Mouse (Mus musculus): ENCODE measurements around the gene Crk.
A peak's percentile ranks its signal among the peaks of the same experiment; 100 is the strongest.
"Not testable (repeated sequence)": the region's sequence is repeated elsewhere in the genome, so short reads cannot be mapped to it uniquely, and the experiment has no call there.

Gene Crk

DNA sequence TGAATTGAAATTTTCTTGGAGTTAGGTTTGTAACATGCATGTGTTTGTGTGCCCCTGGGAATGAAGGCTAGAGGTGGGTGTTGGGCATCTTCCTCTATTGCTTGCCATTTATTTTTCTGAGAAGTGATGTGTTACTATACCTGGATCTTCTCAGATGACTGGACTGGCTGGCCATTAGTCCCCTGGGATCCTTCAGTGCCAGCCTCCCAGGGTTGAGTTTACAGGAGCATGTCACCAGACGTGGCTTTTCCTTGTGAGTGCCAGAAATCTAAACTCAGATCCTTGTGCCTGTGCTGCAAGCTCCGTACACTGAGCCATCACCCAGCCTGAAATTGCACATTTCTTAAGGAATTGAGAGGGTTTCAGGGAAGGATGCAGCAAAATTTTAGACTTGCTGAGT is 5.9 kb downstream of the Crk start:
- DNase-seq, result no peak

DNA sequence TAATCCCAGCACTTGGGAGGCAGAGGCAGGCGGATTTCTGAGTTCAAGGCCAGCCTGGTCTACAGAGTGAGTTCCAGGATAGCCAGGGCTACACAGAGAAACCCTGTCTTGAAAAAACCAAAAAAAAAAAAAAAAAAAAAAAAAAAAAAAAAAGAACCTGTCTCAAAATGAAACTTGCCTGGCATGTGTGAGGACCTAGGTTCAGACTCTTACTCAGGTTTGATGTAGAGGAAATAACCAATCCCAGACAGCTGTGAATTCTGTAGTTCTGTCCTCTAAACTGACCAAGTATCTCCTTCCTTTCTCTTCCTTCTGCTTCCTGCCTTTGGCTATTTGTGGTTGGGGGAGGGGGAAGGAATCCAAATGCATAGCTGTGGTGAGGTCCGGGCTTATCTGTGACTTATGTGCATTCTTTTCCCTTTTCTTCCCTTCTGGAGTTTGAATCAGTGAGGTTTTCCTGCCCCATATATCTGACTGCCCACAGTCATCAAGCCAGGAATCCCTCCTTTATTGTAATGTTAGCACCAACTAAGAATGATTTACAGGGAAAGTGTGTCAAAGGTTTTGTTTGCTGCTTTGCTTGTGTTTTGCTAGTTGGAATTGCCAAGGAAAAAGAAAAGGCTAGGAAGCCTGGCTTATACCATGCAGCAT is 8.4 kb downstream of the Crk start:
- DNase-seq, result no peak

GRCm38 (mm10) chr11:75688132-75688531 is 9.1 kb downstream of the Crk start:
- no peak for DNase-seq

GRCm38 (mm10) chr11:75689977-75690376 is 10.9 kb downstream of the Crk start:
- no peak for DNase-seq

- no peak for DNase-seq
These were observed 12.0 kb downstream of the Crk start for GRCm38 (mm10) chr11:75691047-75691446.

DNA sequence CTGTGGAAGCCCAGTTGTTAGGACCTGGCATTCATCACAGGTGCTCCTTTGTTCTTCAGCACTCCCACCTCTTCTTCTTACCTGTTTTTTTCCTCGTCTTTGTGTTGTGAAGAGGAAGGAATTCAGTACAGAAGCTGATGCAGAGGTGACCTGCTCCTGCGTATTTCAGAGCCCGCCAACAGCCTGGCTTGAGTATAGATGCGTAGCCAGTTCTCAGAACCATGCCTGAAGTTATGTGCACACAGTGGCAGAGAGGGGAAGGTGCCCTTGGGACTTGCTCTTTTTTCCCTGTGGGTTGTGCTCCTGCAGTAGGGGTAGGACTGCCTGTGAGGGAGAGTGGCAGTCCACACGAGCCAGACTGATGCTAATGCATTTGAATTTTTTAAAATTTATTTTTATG is 14.5 kb downstream of the Crk start:
- no peak for DNase-seq

GRCm38 (mm10) chr11:75697464-75697863 is 18.4 kb downstream of the Crk start:
- DNase-seq, result not testable (repeated sequence)

GRCm38 (mm10) chr11:75700557-75700956 is 21.5 kb downstream of the Crk start:
- DNase-seq, result no peak

DNA sequence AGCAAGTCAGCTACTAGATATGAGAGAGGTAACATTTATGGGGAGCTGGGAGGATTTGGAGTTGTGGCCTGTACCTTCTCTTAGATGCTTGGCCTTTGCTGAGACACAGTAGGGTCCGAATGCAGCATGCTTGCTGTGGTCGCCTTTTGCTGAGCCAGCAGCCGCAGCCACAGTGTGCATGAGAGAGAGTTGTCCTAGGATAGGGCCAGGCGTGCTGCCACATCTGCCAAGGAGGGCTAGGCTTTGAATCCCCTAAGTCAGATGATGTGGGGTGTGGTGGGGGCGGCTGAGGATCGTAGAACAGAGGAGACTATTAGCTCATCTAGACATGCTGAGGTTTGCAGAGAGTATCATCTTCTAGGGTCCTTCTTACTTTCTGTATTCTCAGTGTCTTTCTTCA is 23.7 kb downstream of the Crk start:
- DNase-seq, result no peak

GRCm38 (mm10) chr11:75703748-75704147 is 24.7 kb downstream of the Crk start:
- DNase-seq, result no peak

DNA sequence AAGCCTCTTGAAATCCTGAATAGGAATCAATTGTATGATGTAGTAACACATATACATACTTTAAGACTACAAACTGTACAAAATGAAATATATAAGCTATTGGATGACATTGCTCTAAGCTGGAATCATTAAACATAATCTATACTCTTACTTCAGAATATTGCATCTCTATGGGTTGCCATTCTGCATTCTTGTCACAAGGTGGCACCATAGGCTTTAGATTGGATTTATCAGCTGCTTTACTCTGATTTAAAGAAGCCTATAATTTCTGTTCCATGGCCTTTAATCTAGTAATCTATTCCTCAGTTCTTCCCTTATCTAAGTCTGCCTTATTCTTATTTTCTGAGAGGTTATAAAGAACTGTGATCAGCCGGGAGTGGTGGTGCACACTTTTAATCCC is 34.9 kb downstream of the Crk start:
- DNase-seq, result no peak

- no peak for DNase-seq
These were observed 36.5 kb downstream of the Crk start for GRCm38 (mm10) chr11:75715556-75715955.

DNA sequence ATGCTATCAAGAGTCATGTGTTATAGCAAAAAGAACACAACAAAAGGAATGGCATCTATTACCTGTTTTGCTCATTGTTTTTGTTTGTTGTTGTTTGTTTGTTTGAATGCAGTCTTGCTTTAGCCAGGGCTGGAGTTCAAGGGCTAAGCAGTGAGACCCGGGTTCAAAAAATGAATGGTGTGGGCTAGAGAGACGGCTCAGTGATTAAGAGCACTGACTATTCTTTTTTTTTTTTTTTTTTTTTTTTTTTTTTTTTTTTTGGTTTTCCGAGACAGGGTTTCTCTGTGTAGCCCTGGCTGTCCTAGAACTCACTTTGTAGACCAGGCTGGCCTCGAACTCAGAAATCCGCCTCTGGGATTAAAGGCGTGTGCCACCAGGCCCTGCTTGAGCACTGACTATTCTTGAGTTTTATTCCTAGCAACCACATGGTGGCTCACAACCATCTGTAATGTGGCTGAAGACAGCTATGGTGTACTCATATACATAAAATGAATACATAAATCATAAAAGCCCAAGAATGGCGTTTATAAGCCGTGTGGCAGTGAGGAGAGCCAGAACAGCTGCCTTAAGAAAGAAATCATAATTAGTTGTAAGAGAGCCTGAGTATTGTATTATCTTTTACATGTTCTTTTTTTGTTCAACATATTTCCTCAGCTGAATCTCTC is 37.7 kb downstream of the Crk start:
- DNase-seq, result no peak

GRCm38 (mm10) chr11:75722339-75722738 is 43.3 kb downstream of the Crk start:
- no peak for DNase-seq

GRCm38 (mm10) chr11:75727168-75727567 is 48.1 kb downstream of the Crk start:
- DNase-seq, result no peak

DNA sequence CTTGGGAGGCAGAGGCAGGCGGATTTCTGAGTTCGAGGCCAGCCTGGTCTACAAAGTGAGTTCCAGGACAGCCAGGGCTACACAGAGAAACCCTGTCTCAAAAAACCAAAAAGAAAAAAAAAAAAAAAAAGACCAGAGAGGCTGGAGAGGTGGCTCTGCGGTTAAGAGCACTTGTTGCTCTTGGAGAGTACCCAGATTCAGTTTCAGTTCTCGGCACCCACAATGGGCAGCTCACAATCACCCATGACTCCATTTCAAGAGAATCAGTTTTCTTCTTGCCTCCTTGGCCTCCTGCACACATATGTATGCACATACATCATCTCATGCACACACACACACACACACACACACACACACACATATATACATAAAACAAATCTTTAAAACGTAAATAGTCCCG is 48.6 kb downstream of the Crk start:
- not testable (repeated sequence) for DNase-seq

DNA sequence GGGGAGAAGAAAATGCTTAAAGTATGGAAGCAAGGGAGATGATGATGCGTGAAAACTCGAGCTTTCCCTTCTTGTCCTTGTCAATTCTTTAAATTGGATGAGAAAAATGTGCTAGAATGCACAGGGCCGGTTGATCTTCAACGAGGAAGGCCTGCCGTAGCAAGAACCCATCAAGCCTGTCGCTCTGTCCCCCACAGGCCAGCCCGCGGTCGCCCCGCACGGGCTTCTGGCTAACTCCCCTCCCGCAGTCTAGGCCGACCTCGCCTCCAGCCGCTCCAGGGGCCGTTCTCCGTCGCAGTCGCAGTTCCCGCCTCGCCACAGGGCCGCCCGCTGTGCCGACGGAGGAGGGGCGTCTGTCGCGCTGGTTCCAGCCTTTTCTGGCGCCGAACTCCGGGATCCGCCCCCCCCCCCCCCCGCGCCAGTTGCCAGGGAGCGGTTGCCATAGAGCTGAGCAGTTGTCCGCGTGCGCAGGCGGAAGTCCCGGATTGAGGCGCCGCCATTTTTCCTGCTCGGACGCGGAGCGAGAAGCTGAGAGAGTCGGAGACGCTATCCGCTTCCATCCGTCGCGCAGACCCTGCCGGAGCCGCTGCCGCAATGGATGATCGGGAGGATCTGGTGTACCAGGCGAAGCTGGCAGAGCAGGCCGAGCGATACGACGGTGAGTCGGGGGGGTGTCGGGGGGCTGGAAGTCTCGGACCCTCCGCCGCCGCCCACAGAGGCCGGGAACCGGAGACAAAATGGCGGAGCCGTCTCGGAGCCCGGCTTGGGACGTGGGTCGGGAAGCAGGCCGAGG is 53.6 kb downstream of the Crk start, which contains the start of gene Ywhae:
Gene Ywhae, plus strand, starts transcription at position 436 of the 793 bp plus-strand sequence.
- DNase-seq, result peak; percentile 79 to 83

DNA sequence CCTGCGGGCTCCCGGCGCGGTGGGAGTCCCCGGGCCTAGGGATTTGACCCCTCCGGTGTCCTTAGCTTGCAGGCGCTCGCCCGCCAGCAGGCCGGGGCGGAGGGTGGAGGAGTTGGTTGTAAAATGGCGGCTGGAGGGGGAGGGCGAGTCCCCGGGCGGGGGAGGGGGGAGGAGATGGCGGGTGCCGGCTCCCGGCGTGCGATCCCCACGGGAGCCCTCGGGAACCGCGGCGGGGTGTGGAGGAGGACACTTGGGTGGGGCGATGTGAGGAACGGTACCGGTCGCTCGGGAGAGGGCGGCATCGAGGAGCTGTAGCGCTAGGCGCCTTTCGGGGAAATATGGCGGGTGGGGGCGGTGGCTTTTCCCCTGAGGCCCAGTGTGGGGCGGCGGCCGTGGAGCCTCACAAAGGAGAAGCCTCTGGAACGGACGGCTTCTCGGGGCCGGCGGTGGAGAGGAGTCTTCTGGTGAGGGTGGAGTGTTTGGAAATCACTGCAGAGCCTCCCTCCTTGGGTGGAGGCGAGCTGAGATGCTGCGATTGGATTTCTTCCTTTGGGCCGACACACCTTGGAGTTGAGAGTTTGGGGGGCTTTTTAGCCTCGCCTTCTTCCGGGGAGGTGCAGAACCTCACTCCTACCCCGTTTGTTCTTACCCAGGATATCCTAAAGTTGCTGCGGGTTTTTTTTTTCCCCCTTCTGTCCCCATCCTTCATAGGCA is 54.3 kb downstream of the Crk start:
- DNase-seq, result peak; percentile 66 to 77

GRCm38 (mm10) chr11:75735462-75736252 is 56.6 kb downstream of the Crk start:
- no peak for DNase-seq

DNA sequence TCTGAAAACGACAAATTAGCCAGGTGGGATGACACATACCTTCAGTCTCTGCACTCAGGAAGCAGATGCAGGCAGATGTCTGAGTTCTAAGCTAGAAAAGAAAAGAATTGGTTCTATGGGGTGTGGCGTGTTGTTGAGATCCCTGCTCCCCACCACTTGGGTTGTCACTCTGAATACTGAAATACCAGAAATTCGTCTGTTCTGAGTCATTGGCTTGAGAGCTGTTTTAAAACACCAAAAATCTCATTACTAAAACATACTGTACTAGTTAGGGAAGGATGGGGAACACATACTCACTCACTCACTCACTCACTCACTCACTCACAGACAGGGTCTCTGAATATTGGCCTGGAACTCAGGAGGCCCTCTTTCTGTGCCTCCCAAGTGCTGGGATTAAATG is 57.9 kb downstream of the Crk start:
- no peak for DNase-seq

DNA sequence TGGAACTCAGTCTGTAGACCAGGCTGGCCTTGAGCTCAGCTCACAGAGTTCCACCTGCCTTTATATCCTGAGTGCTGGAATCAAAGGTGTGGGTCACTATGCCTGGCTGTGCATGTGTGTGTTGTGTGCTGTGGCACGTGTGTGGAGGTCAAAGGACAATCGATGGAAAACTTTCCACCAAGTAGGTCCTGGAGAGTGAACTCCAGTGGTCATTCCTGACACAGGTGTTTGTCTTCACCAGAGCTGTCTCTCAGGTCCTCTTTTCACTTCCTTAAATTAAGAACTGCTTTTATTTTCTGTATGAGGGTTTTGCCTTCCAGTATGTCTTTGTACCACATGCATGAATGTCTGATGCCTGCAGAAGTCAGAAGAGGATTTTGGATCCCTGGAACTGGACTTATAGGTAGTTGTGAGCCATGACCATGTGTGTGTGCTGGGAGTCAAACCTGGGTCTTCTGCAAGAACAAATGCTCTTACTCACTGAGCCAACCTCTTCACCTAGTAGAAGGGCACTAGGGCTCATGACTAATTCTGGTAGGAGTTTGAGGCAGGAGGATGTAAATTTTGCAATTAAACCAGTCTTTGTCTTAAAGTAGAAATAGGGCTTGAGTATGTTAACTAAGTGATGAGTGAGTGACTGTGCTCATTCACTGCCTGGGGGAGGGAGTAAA is 58.9 kb downstream of the Crk start:
- peak in 1 of 2 experiments; percentile 16 for DNase-seq

GRCm38 (mm10) chr11:75738477-75738821 is 59.4 kb downstream of the Crk start:
- DNase-seq, result no peak

All from spleen, adult 18-20 months (tissue).